Mouse (Mus musculus): ENCODE results near the gene Gpr83.

GRCm38 (mm10) chr9:14917661-14918060 is 57.7 kb downstream of the Gpr83 start:
- TF ChIP-seq POLR2A (IDR thresholded peaks at IDR 0.05; ENCODE audit: insufficient read depth, low read depth, low read length): no peak
- no peak for TF ChIP-seq CTCF (IDR thresholded peaks at IDR 0.05)

Data from heart, adult 2 months (tissue).